Mouse (Mus musculus): ENCODE data around the gene Klk12.

Gene Klk12

GRCm38 (mm10) chr7:43768597-43768996 is at the start of gene Klk12:
Klk12 (plus strand) TSS chr7:43768897.
- no peak for DNase-seq (ENCODE audit: low spot score)

GRCm38 (mm10) chr7:43747788-43748187 is 20.9 kb upstream of the Klk12 start:
- no peak for DNase-seq (ENCODE audit: low spot score)

GRCm38 (mm10) chr7:43752806-43753205 is 15.9 kb upstream of the Klk12 start:
- no peak for DNase-seq (ENCODE audit: low spot score)

GRCm38 (mm10) chr7:43766484-43766883 is 2.2 kb upstream of the Klk12 start:
- no peak for DNase-seq (ENCODE audit: low spot score)

- no peak for DNase-seq (ENCODE audit: low spot score)
Observed at GRCm38 (mm10) chr7:43769636-43770035, 939 bp downstream of the Klk12 start.

GRCm38 (mm10) chr7:43770701-43771100 is 2.0 kb downstream of the Klk12 start:
- DNase-seq (ENCODE audit: low spot score) = no peak

- DNase-seq (ENCODE audit: low spot score) = no peak
Observed at GRCm38 (mm10) chr7:43771916-43772315, 3.2 kb downstream of the Klk12 start.

GRCm38 (mm10) chr7:43772901-43773300 is 4.2 kb downstream of the Klk12 start:
- DNase-seq (ENCODE audit: low spot score) = no peak

GRCm38 (mm10) chr7:43774364-43774763 is 5.7 kb downstream of the Klk12 start, which contains the start of gene Klk11:
Klk11 (plus strand) TSS chr7:43774604.
- no peak for DNase-seq (ENCODE audit: low spot score)

- no peak for DNase-seq (ENCODE audit: low spot score)
Observed at GRCm38 (mm10) chr7:43774802-43775201, 6.1 kb downstream of the Klk12 start.

GRCm38 (mm10) chr7:43775311-43776057 is 6.8 kb downstream of the Klk12 start:
- no peak for DNase-seq (ENCODE audit: low spot score)

- DNase-seq (ENCODE audit: low spot score) = no peak
Observed at GRCm38 (mm10) chr7:43776506-43776905, 7.8 kb downstream of the Klk12 start.

GRCm38 (mm10) chr7:43777423-43777822 is 8.7 kb downstream of the Klk12 start:
- no peak for DNase-seq (ENCODE audit: low spot score)

GRCm38 (mm10) chr7:43778176-43778970 is 9.7 kb downstream of the Klk12 start:
- DNase-seq (ENCODE audit: low spot score) = no peak

GRCm38 (mm10) chr7:43780241-43780640 is 11.5 kb downstream of the Klk12 start:
- DNase-seq (ENCODE audit: low spot score) = no peak

- DNase-seq (ENCODE audit: low spot score) = no peak
Observed at GRCm38 (mm10) chr7:43780746-43781145, 12.0 kb downstream of the Klk12 start, which contains the start of gene Klk10. Klk10 (plus strand) TSS chr7:43781035.

- DNase-seq (ENCODE audit: low spot score) = no peak
Observed at GRCm38 (mm10) chr7:43781541-43781940, 12.8 kb downstream of the Klk12 start.

GRCm38 (mm10) chr7:43782275-43783265 is 13.9 kb downstream of the Klk12 start:
- DNase-seq (ENCODE audit: low spot score) = no peak

GRCm38 (mm10) chr7:43785286-43785685 is 16.6 kb downstream of the Klk12 start:
- DNase-seq (ENCODE audit: low spot score) = no peak

- DNase-seq (ENCODE audit: low spot score) = no peak
Observed at GRCm38 (mm10) chr7:43788096-43788495, 19.4 kb downstream of the Klk12 start.

- DNase-seq (ENCODE audit: low spot score) = no peak
Observed at GRCm38 (mm10) chr7:43789295-43789694, 20.6 kb downstream of the Klk12 start.

- no peak for DNase-seq (ENCODE audit: low spot score)
Observed at GRCm38 (mm10) chr7:43791591-43791990, 22.9 kb downstream of the Klk12 start, which contains the start of gene Klk9. Klk9 (plus strand) TSS chr7:43791891.

Measured in MN1 (cell line).